Mouse (Mus musculus) E14TG2a.4 (cell line): Measurements from ENCODE around the gene Slf2.

Experiments used
- H3K27me3 ChIP-seq: 2 replicates; pipeline ENCODE4 v1.6.1; 2014; ENCODE audit warnings: low read length, control low read depth; ENCODE audit not compliant: insufficient read depth
- H3K36me3 ChIP-seq: 2 replicates; pipeline ENCODE4 v1.6.1; 2014; ENCODE audit warnings: low read length, control low read depth; ENCODE audit not compliant: insufficient read depth
- H3K4me1 ChIP-seq: replicated peaks from 2 replicates; pipeline ENCODE4 v1.6.1; 2014; ENCODE audit warnings: low read depth, low read length, control low read depth
- H3K4me3 ChIP-seq: replicated peaks from 2 replicates; pipeline ENCODE4 v1.5.1; 2014; ENCODE audit warnings: mild to moderate bottlenecking, low read length
- H3K9me3 ChIP-seq: 2 replicates; pipeline ENCODE4 v1.6.1; 2014; ENCODE audit warnings: low read length, control low read depth
- CTCF ChIP-seq: conservative IDR thresholded peaks from 2 replicates; pipeline ENCODE4 v1.5.1; 2014; ENCODE audit warnings: low read length
- NANOG ChIP-seq: IDR thresholded peaks from 2 replicates; pipeline ENCODE4 v1.6.1; 2014; ENCODE audit warnings: borderline replicate concordance, low read length, mixed read lengths
- POU5F1 ChIP-seq: IDR thresholded peaks from 2 replicates; pipeline ENCODE4 v1.6.1; 2014; ENCODE audit warnings: low read length, borderline replicate concordance

Gene Slf2

DNA sequence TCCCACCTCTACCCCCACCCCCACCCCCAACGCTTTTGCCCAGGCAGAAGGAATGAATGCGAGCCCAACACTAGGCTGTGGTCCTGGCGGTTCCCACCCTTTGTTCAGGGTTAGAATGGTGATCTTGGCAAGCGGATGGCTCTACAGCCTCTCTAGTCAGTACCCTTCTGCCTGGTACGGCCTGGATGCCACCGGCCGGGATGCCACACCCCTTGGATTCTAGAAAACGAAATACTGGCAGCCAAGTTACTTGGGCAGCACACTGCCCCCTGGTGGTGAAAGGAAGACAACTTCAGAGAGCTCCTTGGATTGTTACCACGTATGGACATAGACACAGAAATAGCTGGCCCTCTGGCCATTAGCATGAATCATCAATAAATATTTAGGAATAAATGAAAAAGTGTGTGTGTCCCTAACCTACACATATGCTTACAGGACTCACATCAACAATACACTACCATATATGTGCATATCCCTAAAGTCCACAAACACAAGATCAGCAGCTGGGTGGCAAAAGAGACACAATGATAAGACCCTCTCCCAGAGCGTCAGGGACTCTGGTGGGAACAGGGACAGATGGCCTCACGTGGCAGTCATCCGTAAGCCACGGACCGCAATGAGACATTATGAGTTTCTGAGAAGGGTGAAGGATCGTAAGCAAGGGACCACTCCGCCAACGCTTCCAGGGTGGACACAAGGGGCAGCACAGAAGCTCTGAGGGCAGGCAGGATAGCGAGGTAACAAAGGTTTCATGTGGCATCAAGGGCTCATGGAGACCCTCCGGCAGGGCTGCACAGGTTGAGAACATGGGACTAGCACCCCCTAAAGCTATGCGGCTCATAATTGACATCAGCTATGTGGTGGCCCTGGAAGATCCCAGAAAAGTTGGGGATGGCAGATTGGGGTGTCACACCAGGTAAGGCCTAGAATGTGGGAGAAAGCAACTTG lies 100.1 kb downstream of the Slf2 start:
- peaks cover 17% of the 10 kb centered on the region for H3K36me3 ChIP-seq
- no peaks in the 10 kb centered on the region for H3K9me3 ChIP-seq
- H3K4me3 ChIP-seq = no peak overlapping the region
- H3K4me1 ChIP-seq = peaks cover 71% of the 10 kb centered on the region
- H3K27me3 ChIP-seq = peaks cover 42% of the 10 kb centered on the region
- TF ChIP-seq CTCF (peak; percentile 82), NANOG (no peak)

DNA sequence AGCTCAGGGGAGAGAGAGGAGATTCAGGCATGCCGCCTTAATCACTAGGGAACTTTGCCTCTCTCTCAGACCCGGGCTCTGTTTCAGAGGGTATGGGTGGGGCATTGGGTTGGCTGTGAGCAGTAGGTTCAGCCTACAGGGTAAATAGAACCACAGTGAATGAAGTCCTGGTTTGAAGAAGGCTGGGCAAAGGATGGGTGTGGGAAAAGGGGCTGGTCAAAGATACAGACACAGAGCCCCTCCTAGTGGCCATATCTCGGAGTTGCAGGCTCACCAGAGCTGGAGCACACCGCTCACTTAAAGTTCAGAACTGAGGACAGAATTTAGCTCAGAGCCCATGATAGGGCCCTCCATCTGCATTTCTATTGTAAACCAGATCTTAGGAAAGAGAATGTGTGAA lies 100.8 kb downstream of the Slf2 start:
- Histone ChIP-seq H3K9me3 (no peaks in the 10 kb centered on the region), H3K4me3 (no peak overlapping the region), H3K4me1 (peaks cover 71% of the 10 kb centered on the region), H3K27me3 (peaks cover 42% of the 10 kb centered on the region), H3K36me3 (peaks cover 11% of the 10 kb centered on the region)
- no peak for TF ChIP-seq NANOG
- no peak for TF ChIP-seq POU5F1
- peak; percentile 83 for TF ChIP-seq CTCF
